Mouse (Mus musculus) liver, adult 2 months (tissue): ENCODE results near the gene Mmp28.

Experiments
- CTCF ChIP-seq: fragments of 200-500 bp; IDR thresholded peaks from 2 replicates; pipeline ENCODE4 v1.5.1; 2011; ENCODE audit warnings: low read depth, low read length, control low read depth
- POLR2A ChIP-seq: fragments of 200-500 bp; IDR thresholded peaks from 2 replicates; pipeline ENCODE4 v1.6.1; 2011; ENCODE audit warnings: low read length, control low read depth; ENCODE audit not compliant: insufficient read depth; ENCODE audit errors: extremely low read depth

GRCm38 (mm10) chr11:83462711-83463244 is at the start of gene Mmp28:
- TF ChIP-seq CTCF = no peak
- no peak for TF ChIP-seq POLR2A
